Mouse (Mus musculus): ENCODE data around the gene Gm9747.

Gene Gm9747

DNA sequence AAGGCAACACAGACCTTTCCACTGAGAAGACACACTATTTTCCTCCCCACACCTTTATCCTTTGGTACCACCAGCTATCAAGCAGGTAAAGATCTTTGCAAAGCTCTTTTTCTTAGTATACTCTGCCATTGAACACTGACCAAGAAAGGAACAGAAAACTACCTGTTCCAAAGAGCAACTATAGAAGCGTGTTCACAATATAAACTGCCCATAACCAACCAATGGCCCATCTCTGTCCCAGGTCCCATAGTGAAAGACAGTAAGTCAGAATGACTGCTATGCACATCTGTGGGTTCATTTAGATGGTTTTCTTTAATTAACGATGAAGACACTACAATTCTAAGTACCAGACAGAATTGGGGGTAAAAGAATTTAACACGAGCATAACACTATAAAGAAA, at the start of gene Gm9747:
Gm9747 (plus strand) TSS at position 301 of the 400 bp plus-strand sequence.
- DNase-seq (ENCODE audit: low spot score in 2 of 2) = no peak

DNA sequence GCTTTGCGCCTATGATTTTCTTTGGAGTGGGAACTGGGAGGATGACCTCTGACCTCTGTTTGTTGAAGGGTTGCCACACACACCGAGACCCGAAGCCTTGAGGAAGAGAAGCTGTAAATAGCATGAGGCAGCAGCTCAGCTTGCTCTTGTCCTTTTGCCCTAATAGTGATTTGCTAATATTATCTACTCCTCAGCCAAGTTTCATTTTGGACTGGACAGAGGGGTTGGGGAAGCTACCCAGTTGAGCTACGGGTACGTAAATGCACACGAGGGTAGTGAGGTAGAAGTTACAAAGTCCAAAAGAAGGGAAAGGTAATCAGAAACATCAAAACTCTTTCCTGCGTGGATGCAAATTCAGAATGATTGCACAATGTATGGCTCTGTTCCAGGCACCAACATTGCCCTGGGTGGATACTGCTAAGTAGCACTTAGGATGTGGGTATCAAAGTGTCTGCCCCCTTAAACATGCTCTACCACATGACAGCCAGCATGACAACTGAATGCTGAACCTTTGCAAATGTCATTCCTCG, 48.9 kb upstream of the Gm9747 start:
- no peak for DNase-seq (ENCODE audit: low spot score in 2 of 2)

DNA sequence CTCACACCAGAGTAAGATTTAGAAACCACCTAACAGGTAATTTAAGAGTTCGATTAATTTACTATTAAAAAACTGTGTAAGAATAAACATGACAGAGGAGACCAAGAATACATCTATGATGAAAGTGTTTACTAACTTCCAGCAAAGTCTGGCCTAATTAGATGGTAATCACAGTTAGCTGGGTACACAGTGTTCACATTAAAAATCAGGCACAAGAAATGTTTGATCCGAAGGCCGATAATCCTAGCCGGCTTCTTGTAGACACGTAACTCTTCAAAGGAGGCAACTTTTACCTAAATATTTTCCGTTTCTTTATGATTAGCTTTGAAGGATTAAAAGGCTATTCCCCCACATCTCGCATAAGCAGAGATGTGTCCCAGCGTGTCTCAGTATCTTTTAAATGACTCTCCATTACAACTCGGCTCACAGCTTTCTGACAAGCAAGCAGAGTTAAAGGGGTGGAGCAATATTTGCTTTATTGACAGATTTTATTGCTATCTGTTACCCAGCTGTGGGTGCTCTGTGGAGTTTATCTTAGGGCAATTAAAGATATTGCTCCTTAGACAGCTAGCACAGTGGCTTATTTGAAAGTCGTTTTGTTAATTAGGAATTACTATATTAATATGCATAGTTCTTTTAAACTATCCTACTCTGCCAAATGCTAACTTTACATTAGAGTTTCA, 44.2 kb upstream of the Gm9747 start:
- DNase-seq (ENCODE audit: low spot score in 2 of 2) = no peak

DNA sequence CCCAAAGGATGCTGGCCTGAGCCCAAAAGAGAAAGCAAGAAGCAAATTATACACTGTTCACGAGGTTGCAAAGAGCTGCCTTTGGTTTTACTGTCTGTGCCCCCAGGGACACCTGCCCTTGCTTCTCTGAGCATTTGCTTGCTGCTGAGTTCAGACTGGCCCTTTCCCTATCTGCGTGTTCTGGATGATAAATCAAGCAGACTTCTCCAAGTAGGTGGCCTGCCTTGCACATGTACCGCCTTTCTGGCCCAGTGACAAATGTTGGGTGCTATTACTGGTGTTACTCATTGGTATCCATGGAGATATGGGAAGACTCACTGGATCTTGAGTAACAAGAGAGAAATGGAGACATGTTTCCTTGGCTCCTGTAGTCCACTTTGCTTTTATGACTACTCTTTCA, 43.4 kb upstream of the Gm9747 start:
- DNase-seq (ENCODE audit: low spot score in 2 of 2) = peak; percentile 64 to 80

DNA sequence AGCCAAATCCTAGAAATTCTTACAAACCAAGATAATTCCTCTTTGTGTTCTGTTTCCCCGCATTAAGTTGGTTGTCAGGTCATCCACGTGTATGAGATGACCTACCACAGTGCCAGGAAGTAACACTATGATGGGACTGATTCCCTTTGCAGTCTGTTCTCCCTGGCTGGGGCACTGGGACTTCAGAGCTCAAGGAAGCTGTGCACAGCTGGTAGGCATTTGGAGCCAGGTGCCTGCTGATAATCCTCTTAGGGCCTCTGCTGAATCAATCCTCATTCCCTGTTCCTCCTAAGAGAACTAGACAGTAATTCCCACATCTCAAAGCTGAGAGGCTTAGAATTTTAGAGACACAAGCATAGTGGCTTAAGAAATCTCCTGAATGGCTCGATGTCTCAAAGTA, 41.3 kb upstream of the Gm9747 start:
- DNase-seq (ENCODE audit: low spot score in 2 of 2) = no peak

DNA sequence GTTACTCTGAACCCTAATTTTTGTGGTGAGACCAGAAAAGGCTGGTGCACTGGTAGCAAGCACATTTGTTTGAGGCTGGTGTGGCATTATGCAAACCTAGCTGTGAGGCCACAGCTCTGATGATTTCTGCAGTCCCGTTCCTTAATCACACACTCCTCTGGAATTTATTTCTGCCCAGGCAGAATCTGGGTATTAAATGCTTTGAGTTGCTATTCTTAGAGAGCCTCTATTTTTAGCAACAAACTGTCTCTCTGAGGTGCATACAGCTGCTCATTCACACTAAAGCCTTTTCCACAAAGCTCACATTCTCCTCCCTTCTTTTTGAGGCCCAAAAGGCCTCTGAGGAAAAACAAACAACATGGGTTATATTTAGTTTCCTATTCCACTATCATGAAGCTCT, 33.0 kb upstream of the Gm9747 start:
- DNase-seq (ENCODE audit: low spot score in 2 of 2) = peak in 1 of 2 experiments; percentile 14

DNA sequence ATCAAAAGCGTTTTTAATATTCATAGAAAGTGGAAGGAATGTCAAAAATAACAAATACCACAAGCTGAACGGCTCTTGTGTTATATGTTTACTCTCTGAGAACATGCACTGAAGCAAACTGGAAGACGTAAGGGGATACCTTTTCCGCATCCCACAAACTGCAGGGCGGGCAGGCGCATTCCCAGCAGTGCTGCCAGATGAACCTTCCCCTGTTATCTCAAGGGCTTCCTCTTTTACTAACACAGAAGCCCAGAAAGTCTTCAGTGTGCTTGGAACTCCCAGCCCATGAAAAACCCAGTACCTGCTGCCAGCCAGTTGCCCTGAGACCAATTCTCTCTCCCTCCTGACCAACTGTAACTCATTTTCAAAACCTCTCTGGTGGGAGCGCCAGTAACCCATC, 32.3 kb upstream of the Gm9747 start:
- DNase-seq (ENCODE audit: low spot score in 2 of 2) = no peak

DNA sequence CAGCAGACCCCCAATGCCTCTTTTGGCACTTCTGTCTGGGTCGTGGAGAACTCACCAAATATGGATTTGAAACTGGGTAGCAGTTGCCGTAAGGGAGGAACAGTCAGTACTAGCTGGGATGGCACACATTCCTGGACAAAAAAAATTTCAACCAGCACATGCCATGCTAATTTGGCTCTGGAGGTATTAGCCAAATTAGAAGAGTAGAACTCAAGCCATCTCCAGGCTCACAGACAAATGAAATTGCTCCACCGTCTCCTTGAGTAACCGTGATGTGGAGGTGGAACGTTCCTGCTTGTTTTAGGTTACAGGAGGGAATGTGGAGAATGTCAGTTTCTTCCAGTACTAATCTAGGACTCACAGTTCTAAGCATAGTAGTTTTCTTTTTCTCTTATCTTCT, 25.4 kb upstream of the Gm9747 start:
- no peak for DNase-seq (ENCODE audit: low spot score in 2 of 2)

DNA sequence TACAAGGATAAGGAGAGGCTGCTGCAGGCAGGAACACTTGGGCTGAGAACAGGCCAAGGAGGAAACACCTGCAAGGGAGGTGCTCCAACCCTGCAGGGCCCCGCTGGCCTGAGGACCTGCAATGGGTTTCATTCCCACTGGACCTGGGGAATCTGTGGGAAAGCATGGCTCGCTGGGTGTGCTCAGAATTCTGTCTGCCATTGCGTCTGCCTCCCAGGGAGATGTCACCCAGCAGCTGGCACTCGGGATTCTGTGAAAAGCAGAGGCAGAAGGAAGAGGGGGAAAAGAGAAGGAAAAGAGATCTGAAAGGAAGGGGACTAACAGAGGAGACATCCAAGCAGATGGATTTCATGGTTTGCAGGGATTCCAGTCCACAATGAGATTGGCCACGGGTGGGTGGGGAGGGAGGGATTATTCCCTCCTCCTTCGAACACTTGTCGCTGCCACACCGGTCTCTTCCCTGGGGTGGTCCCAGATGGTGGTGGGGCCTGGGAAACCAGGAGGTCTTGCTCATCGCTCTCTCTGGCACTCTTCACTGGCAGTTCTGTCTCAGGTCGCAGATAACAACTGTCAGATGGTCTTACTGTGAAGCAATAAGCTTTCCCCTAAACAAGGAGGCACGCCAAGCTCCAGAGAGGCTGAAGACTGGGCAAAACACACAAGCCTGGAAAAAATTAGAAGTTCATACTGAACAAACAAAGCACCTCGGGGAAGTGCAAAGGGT, 12.1 kb upstream of the Gm9747 start:
- DNase-seq (ENCODE audit: low spot score in 2 of 2) = peak in 1 of 2 experiments; percentile 16

DNA sequence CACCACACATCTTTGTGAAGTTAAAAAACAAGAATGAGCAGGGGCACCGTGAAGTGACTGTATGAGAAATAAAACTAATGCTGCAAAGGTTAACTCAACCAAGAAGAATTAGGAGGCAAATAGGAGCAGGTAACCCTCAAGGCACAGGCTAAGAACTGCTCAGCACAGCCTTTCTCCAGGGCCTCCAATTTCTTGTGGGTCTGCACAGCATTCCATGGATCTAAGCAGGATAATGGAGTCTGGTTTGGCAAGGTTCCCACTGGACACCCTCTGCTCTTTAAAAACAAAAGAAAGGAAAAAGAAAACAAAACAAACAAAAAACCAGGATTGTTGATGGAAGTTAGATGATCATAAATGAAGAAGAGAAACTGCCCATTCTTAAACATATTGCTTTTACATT, 11.4 kb upstream of the Gm9747 start:
- DNase-seq (ENCODE audit: low spot score in 2 of 2) = no peak

DNA sequence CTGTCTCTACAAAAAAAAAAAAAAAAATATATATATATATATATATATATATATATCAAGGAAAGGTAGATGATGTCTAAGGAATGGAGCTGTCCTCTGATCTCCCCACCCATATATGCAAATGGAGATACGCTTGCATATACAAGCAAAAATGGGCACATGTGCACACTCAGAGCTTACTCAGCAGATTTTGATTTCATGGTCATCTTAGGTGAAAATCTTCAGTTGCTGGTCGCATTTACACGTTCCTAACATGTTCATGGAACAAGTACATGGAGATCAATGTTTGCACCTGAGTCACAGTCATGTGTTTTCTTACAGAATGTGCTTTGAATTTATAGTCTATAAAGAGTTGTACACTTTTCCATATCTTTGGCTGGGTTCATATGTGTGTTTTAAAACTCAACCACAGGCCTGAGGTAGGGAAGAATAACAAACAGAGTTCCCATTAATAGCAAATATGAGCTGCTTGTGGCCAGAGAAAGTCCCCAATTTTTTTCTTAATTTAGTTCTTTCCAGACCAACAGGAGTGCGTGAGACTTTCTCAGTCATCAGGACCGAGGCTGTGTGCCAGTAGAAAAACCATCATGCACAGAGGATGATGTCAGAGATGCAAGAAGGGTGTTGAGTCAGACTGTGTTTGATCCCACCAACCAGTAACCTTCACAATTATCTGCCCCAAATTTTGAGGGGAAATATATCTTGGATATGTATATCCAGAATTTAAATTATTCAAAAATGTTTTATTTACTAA, 9.7 kb upstream of the Gm9747 start:
- no peak for DNase-seq (ENCODE audit: low spot score in 2 of 2)

DNA sequence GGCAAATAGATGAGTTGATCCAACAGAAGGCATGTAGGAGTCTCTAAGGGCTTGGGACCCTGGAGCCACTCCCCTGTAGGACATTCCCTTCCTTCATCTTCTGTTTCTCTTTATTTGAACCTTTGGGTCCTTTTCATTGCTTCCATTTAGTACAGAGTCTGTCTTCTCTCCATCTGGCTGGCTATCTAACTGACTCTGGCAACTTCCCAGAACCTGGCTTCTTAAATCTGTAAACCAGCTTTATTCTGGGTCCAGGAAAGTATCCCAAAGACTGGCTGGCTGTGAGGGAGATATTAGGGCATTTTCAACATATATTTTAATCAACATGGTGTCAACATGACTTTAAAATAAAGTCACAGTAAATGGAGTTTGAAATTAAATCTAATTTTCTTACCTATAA, 4.1 kb upstream of the Gm9747 start:
- no peak for DNase-seq (ENCODE audit: low spot score in 2 of 2)

DNA sequence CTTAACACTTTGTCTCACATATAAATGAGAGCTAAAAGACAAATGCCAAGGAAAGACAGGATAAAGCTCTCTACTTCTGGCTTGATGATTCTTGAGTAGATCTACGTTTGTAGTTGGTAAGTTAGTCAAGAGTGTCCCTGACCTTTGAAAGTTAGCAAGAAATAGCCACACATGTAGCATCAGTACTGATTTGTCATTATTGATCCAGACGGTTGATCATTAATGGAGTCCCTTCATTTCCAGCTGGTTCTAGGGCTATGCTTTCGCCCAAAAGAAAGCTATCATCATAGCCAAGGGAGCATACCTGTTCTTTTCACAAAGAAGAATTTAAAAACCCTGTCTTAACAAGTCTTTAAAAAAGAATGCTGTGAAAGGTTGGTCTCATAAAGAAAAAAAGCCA, 1.7 kb downstream of the Gm9747 start:
- DNase-seq (ENCODE audit: low spot score in 2 of 2) = no peak

DNA sequence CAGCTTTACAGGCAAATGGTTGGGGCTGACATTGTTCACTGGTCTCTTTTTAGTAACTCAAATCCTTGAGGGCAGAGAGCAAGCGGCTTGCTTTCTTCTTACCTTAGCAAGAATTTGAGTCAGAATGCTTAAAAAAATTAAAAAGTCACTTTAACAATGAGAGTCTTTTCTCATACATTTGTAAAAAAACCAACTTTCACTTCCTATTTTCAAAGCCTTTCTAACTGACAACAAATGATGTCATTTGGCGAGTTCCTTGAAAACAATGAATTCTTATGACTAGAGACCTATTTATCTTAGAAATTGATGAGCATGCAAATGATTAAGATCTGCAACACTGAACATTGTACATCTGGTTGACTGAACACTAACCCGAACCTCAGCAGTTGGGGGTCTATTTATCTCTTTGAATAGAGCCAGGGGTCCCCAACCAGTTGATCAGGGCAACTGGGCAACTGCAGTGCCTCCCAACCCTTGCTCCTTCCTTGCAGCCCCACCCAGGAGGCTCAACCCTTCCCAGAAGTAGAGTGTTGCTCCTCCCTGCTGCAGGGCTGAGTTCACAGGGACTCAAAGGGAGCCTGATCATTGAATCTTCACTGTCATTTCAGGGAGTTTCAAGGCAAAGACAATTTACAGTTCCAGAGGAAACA, 2.7 kb downstream of the Gm9747 start:
- DNase-seq (ENCODE audit: low spot score in 2 of 2) = no peak

DNA sequence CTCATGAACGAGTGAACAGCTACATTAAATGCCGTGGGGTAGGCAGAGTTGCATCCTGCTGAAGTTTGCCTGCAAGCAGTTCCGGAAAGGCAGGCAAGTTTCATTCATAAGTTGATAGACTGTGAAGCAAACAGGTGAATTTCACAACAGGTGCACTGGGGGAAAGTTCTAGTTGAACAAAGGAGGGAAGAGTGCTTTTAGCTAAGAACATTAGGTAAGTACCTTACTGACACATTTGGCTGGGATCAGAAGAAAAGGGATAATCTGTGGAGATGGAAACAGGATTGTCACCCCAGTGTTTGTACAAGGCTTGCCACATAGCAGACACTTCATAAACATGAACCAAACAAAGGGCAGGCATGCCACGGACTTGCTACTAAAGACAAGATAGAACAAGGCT, 5.3 kb downstream of the Gm9747 start:
- DNase-seq (ENCODE audit: low spot score in 2 of 2) = no peak

DNA sequence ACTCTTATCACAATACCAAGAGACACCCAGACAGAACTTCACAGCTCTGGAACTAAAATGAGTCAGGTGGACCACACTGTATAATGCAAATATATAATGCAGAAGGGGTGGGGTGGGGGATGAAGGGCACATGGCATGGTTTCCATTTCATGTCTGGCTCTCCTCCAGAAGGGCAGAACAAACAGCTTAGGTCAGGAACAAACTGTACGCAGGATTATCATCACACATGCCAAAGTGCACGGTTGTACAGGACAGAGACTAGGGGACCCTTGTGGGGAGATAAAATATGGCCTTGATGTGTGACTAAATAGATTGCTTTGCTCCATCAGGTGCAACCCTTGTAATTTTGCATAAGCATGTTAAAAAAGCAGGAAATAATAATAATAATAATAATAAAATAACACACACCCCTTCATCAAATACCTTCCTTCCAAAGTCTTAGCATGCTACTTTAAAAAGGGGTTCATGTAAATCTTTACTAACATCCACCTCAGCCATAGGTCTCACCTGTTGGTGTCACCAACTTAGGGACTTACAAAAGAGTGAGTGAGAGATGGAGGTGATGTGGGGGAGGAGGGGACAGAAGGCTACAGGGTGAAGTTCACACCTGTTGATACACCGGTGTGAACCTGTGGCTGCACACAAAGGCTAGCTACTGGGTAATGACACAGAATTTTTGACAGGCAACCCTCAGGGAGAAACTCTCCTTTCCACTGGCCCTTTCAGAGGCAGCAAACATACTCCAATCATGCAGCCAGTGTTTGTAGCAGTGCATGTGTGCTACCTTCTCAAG, 6.7 kb downstream of the Gm9747 start:
- no peak for DNase-seq (ENCODE audit: low spot score in 2 of 2)

DNA sequence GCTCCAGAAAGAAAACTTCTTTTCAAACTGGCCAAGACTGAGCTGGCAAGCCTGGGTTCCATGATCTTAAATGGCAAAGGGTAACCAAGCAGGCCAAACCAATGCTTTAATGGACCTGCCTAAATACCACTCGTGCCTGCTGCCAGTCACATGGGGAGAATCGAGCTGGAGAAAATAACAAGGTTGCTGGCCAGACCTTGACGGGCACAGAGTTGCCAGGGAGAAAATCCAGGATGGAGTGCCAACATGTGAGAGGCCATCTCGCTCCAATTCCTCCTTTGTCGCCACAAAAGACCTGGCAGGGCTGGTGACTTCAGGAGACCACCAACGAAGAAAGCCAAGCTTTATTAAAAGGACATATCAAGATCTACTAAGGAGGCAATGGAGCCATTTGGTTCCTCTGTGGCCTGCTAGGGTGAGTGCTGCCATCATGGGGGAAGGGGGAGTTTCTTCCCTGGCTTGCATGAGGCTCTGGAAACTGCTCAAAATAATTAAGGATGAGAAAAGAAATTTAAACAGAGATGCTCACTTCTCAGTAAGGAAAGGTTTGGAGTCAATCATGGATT, 10.4 kb downstream of the Gm9747 start:
- DNase-seq (ENCODE audit: low spot score in 2 of 2) = no peak

DNA sequence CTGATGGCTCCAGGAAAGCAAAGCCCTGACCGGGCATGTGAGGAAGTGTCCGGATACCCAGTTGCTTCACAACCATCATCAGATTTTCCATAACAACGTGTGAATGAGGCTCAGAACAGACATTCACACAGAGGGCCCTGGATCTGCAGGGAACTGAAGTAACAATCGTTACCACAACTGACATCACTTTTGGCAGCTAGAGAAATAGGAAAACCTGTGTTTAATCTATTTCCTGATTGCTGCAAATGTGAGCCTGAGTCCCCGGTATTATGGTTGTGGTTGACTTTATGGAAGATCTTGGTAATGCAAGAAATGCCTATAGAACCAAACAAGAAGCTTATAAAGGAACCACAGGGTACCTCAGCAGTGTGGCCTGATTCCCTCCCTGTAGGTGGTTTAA, 12.1 kb downstream of the Gm9747 start:
- DNase-seq (ENCODE audit: low spot score in 2 of 2) = no peak

DNA sequence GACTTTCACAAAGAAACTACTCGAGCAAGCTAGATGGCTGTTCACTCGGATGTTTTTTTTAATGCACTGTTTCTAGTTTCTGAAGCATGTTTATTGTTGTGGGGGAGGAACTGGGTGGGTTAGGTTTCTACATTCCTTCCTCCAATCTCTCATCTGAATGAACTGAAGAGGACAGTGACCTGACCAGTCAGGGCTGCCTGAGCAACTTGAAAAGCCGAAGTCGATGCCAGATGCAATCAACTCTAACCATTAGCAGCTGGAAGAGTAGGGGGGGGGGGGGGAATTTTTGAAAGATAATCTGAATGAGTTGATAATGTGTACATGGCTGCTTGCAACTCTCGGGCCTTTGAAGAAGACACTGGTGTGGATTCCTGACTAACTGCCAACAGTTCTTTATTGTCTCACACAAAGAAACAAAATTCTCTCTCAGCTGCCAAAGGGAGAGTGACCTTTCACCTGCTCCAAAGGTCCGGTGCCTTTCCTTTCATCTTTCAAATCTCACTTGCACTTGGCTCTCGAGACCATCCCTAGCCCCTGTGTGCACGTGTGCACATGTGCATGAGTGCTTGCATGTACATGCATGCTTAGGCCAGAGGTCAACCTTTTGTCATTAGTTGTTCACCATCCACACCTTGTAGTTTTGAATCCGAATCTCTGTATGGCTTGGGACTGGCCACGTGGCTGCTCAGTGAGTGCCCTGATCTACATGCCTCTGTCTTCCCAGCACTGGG, 14.5 kb downstream of the Gm9747 start:
- no peak for DNase-seq (ENCODE audit: low spot score in 2 of 2)

DNA sequence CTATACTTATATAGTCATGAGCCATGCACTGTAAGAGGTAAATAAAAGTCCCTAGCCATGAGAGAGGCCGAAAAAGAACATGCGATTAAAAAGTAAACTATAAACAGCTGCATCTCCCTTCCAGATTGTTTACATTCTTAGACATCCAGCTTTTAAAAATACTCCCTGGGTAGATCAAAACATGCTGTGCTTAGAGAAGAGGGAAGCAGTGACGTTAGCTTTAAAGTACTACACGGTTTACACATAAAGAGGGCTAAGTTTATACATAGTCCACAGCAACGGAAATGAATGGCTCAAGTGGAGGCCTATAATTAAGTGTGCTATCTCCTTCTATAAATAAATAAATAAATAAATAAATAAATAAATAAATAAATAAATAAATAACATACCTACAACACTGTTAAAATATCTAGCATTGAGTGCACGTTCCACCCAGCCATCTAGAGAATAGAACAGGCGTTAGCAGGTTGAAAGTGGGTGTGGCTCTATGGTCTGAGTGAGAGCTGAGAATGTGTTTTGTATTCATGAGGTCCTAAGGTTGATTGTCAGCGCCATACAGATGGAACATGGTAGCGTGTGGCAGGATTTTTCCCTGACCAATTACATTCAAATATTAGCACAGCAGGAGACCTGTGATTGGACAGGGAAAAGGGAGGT, 21.0 kb downstream of the Gm9747 start:
- no peak for DNase-seq (ENCODE audit: low spot score in 2 of 2)

All from frontal cortex, postnatal 36 days (tissue).